Mouse (Mus musculus) frontal cortex, postnatal 25 days (tissue): ENCODE measurements around the gene Insrr.

Experiments
- DNase-seq, 2 experiments: peaks; one replicate each; pipeline ENCODE4 v3.0.0; 2022; ENCODE audit warnings: low spot score in 2 of 2

The Insrr gene

GRCm38 (mm10) chr3:87796736-87797334 lies at the start of gene Insrr:
Gene Insrr (plus strand): TSS chr3:87796951.
- no peak for DNase-seq

GRCm38 (mm10) chr3:87748431-87748830 lies 48.3 kb upstream of the Insrr start, which contains the start of gene Lrrc71:
Gene Lrrc71 (minus strand): TSS chr3:87748625.
- DNase-seq = no peak

DNA sequence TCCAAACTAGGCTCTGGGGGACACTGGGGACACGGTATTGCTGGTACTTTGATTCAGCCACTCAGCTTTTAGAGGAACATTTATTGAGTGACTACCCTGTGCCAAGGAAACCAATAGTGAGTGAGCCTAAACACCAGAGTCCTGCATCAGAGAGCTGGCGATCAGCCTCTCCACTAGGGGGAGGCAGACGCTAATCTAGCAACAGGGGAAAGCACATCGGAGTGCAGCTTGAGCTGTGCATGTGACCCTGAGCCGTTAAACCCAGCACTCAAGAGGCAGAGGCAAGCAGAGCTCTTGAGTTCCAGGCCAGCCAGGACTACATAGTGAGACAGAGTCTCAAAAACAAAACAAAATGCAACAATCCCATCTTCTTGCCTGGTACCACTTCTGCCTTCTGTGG lies 47.7 kb upstream of the Insrr start:
- peak; percentile 33 to 46 for DNase-seq

DNA sequence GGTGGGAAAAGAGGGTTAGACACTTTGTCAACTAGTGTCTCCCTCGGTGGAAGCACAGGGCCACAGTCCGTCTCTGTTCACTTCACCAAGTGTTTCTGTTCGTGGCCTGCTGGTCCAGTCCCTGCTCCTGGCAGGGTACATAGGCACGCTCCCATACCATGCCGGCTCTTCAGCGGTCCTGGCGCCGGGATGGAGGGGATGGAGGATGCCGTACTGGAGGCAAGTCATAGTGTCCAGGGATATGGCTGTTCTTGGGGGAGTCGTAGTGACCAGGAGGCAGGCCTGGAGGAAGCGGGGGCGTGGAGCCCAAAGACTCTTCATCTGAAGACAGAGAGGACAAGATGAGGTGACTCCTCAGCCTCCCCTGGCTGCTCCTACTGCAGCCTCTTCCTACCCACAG lies 46.8 kb upstream of the Insrr start:
- DNase-seq = no peak

DNA sequence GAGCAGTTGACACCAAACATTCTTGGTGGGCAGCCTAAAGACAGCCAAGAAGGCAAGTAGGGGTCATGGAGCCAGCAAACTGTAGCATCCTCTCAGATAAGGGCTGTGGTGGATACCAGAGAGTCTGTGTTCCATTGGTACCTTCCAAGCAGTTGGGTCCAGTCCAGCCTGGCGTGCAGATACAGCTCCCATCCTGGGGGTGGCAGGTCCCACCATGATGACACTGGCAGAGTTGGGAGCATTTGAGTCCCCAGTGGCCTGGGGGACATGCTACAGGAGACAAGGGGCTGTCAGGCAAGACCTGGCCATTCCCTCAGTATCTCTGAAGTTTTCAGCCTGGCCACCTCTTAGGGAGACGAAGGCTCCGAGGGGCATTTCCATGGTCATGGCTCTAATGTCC lies 44.2 kb upstream of the Insrr start:
- no peak for DNase-seq

DNA sequence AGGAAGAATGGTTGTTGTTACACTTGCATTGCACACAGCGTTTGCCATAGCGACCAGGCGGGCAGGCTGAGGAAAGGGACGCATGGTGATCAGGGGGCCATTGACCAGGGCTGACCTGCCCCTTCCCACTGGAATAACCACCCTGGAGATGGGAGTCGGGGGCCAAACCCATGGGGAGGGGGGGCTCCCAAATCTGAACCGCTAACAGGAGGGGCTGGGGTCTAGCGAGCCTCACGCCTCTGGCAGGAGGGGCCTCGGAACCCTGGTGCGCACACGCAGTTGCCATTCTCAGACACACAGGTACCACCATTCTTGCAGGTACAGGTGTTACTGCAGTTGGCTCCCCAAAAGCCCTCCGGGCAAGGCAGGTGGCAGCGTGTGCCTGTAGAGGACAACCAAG lies 42.9 kb upstream of the Insrr start:
- no peak for DNase-seq

GRCm38 (mm10) chr3:87755964-87756363 lies 40.8 kb upstream of the Insrr start:
- DNase-seq = peak; percentile 77 to 84

- DNase-seq = no peak
Observed at GRCm38 (mm10) chr3:87756488-87756887, 40.3 kb upstream of the Insrr start.

GRCm38 (mm10) chr3:87758641-87759040 lies 38.1 kb upstream of the Insrr start:
- no peak for DNase-seq

DNA sequence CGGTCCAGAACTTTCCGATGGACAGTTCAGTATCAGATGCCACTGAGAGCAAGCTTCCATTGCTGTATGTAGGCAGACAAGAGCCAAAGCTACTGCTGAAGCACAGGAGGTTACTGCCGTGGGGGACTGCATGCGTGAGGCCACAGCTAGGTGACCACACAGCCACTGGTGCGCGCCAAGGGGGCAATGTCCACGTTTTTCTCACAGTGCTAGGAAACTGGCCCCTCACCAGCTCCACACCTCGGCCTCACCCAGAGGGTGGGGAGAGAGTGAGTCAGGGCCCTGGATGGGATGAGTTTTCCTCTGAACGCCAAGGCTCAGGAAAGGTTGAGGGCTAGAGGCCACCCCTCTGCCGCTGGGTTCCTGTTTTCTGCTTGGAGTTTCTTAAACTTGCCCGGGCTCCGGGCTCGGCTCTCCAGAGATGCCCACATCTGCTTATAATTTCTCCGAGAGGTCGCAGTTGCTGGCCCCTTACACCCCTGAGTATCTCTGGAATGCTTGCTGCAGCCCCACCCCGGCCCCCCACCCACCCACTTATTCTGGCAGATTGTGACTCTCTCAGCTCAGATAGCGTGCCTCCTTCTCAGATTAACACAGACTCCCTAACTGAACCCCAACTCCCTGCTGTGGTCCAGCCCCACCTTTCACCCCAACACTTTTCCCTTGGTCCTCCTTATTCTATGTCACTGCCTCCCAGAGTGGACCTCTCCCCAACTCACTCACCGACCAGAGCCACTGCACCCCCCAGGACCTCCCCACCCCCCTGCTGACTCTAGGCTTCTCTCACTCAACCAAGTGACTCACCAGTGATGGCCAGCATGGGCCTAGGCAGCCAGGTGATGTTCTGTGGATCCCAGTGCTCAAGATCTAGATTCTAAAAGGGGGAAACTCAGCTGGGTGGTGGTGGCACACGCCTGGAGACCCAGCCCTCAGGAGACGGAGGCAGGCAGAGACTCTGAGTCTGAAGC lies 35.1 kb upstream of the Insrr start:
- no peak for DNase-seq

DNA sequence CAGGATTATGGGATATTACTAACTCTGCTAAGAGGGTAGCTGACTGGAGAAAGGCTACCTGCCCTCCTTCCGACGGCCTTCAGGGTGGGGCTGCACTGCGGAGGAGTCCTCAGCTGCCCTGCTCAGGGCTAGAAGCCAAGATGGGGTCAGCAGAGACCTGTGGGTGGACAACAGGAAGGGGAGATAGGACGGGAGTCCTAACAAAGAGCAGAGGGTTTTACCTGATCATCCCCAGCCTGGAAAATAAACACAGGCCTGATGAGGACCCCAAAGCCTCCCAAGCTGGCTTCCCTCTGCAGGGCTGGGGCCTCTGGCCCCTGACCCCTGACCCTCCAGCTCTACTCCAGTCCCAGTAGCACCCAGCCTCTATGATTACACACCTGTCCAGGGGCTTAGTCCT lies 33.5 kb upstream of the Insrr start:
- no peak for DNase-seq

GRCm38 (mm10) chr3:87763683-87764289 lies 33.0 kb upstream of the Insrr start:
- DNase-seq = peak; percentile 64 to 68

DNA sequence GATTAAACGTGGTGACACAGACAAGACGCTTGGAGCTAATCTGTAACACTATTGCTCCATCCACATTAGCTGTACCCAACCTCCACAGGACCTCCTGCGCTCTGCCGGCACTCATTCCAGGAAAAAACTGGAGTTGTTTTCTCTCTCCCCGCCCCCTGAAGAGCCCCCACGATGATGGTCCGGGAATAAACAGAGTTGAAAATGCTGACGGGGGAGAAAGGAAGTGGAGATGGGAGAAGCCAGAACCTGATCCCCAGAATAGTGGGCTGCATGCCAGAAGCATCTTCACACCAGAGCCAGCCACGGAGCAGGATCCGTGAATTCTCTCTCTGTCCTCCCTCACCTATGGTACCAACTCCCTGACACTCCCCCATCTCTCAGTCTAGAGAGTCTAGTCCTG lies 32.2 kb upstream of the Insrr start:
- no peak for DNase-seq

DNA sequence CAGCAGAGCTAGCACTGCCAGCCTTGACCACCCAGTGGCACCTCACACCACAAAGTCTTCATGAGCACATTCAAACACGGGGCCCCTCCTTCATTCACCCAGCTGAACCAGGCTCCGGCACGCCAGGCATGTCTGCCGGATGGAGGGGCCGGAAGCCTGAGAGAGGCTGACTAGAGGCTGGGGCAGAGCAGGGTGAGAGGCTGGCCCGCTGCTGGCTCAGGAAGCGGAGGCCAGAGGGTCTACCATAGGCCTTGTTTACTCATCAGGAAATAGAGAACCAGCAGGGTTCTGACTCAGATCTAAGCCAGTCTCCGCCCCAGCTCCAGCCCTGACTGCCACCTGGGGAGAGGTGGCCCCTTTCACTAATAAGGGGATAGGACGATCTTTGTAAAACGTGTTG lies 31.7 kb upstream of the Insrr start:
- DNase-seq = no peak

DNA sequence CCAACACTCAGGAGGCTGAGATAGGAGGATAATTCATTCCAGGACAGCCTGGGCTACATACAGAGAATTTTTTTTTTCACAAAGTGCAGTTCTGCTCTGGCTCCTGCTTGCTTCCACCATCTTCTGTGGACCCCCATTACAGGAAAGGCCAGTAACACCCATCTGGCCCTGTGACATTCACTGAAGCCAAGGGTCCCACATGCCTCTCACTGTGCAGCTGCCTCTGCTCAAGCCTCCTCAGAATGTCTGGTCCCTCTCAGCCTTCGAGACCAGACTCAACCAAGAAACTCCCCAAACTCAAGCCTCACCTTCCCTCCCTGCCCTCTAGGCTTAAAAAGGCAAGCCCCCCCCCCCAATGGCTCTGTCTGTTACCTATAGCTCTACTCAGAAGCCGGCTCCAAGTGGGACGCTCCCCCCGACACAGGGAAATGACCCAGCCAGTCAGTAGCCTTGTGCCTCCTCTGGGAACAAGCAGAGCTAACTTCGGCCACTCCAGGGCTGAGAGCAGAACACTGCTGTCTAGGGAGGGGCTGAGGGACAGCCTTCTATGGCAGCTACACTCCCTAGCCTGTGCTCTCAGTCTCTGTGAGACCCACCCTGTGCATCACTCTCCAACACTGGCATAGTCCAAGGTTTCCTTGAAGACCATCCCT lies 31.0 kb upstream of the Insrr start:
- DNase-seq = no peak

- DNase-seq = no peak
Observed at GRCm38 (mm10) chr3:87766284-87766667, 30.5 kb upstream of the Insrr start.

DNA sequence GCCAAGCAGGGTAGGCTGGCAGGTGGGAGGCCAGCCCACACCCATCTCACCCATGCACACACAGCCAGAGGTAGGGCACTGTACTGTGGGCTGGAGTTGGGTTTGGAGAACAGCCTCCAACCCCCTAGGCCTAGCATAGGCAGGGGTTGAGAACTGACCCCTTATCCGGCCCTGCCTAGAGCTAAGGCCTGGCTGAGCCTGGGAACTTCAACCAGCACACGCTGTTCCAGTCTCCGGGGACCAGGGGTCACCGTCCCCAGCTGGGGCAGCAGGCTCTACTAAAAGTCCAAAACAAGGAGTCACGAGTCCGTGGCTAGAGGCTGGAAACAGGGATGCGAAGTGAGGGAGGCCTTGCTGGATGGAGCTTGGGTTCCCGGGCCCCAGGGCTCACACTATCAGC lies 29.0 kb upstream of the Insrr start:
- DNase-seq = no peak

GRCm38 (mm10) chr3:87768431-87768830 lies 28.3 kb upstream of the Insrr start:
- DNase-seq = no peak

DNA sequence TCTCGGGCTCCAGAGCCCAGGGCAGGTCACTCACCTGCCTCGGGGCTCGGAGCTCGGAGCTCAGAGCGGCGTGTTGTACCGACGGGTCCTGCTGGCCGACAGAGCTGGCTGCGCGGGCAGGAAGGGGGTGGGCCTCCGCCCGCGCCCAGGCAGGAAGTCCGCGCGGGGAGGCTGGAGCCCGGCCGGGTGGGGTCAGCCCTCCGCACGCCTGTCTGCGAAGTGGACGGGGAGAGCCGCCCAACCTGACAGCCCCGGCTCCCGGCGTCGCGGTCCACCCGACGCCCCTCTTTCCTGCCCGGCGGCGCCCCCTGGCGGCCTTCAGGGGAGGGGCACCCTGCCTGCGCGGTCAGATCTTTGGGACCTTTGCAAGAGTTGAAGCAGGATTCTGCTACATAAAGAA lies 27.9 kb upstream of the Insrr start:
- peak; percentile 34 to 41 for DNase-seq

DNA sequence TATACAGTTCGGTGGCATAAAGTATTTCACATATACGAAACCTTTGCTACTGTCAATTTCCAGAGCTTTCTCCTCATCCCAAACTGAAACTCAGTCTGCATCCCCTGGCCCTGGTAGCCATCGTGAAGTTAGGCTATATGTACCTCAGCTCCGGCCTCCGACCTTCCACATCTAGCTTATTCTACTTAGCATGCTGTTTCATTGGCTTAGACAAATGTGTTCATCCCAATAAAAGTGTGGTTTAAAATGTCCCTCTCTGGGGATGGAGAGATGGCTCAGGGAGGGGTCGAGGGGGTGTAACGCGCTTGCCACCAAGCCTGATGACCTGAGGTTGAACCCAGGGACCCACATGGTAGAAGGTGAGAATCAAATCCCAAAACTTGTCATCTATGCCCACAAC lies 27.2 kb upstream of the Insrr start:
- no peak for DNase-seq

DNA sequence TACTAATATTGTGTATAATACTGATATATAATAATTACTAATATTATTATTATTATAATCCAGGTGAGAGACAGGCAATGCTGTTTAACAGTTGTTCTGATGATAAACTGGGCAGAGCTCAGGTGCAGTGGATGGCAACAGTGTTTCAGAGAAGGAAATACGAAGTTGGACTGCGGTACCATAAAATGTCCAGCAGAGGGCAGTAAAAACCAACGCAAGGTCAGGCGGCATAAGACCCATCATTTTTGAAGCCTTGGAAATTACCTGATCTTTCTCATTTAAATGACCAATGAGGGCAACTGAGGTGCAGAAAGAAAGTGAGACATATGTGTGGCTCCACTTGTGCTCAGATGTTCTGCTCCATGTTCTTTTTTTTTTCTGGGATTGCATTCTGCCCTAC lies 26.5 kb upstream of the Insrr start:
- DNase-seq = no peak

DNA sequence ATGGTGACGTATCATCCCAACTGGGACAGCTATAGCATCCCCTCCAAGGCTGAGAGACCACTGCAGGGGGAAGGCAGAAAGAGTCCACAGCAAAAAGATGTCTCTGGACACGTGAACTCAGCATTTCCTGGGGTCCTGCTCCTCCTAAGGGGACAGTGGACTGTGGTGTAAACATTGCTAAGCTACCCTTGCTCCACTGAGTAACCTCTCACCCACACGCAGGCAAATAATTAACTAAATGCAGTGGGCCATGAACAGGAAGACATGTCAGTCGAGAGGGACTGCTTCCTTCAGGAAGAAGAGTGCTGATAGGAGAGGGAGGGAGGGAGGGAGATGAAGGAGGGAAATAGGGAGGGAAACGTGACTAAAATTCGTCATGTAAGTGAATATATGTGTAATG lies 25.7 kb upstream of the Insrr start:
- no peak for DNase-seq
